Mouse (Mus musculus) cerebellum, adult 18-20 months (tissue): ENCODE data around the gene Nhlh1.
A peak's percentile ranks its signal among the peaks of the same experiment; 100 is the strongest.

Experiments
- DNase-seq, 2 experiments: peaks; one replicate each; pipeline ENCODE4 v3.0.0; 2021

Gene Nhlh1

DNA sequence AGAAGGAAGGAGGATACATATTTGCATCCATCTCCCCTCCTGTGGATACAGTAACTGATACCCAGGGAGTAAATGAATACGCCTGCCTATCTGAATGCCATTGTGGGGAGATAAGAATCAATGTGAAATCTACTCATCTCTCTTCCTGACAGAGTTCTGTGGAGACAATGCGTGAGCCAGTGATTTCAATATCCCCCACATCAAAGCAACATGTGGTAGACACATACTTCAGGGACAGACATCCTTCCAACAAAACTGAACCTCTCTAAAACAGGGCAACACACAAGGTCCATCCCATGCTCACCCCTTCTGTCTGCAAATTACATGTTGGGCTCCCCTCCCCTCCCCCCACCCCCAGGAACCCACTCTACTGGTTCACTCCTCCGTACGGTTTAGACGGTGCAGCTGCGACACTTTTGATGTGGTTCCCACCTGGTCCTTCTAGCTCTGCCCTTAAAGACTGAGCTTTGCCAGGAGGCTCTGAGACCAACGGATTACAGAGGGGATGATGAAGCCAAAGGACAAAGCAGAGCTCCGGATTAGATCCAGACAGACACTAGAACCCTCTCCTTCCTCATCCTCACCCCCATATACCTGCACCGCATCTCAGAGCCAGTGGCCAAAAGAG, 41.9 kb downstream of the Nhlh1 start:
- no peak for DNase-seq

DNA sequence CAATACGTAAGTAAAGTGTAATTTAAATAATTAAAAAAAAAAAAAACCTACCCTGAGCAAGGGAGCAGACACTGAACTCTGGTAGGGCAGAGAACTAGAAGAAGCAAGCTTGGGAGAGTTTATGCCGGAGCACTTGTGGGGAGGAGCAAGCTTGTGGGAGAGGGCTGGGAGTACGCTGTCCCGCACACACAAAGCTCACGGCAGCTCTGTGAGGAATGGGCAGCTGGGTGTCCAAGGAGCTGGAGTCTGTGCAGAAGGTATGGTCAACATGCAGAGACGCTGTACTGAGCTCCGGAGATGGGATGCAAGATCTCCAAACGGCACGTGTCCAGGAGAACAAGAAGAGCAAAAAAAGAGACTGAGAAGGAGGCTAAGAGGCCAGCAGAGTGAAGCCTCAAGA, 42.6 kb downstream of the Nhlh1 start:
- no peak for DNase-seq

DNA sequence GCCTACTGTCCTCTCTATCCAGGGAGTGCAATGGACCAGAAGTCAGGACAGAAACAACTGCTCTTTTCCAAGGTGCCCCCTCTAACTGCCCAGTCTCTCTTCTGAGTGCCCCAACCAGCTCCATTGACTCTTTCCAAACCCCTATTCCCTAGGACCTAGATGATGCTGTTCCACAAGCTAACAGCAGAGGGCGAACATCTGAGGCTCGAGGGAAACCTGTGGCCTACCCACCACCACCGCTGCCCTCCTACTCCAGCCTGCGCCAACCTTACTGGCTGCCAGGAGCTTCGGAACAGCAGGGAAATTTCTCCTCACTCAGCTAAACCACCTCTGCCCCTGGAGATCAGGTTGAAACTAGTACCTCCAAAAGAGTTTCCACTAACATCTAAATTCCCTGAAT, 45.3 kb downstream of the Nhlh1 start:
- DNase-seq: peak; percentile 75 to 78

- DNase-seq: no peak
Observed at GRCm38 (mm10) chr1:172010042-172010824, 47.1 kb downstream of the Nhlh1 start.

- DNase-seq: no peak
Observed at GRCm38 (mm10) chr1:172009406-172009805, 48.0 kb downstream of the Nhlh1 start.

DNA sequence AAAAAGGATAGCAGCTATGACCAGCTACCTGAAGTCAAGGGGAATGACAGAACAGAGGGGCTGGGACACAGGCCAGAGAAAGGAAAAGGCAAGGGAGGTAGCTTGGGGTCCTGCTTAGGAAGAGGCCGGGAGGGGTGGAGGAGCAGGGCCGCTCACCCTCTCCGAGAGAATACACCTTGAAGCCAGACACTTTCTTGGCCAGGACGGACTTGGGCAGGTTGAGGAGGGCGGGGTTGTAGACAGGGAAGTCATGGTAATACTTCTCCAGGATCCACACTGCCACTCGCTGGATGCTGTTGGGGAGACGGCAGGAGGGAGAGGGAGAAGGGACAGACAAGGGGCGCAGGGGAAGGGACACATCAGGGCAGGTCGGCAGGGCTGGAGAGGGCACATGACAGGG, 49.0 kb downstream of the Nhlh1 start:
- DNase-seq: no peak

DNA sequence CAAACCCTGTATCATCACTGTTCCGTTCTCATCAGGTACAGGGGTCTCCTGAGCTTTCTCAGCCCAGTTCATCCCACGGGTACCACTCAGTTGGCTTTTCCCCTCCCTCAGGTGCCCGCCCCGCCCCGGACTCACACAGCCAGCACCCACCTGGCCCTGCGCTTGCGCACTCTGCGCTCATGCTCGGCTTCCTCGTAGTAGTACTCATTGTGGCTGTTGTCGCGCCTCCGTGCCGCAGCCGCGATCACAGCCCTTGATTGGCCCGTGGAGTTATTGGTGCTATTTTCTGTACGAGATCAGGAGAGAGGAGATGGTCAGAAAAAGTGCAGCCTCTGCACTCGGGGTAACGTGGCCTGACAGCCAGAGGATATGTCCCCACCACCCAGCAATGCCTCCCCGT, 49.6 kb downstream of the Nhlh1 start:
- DNase-seq: no peak
